Comparison of ENCODE assay signal across 10 mouse cellular contexts in genomic region chr9:123509638-123510604, GRCm38 (mm10). TPM values are rescaled to one million over a fixed set of nuclear protein-coding genes. Genes with fewer than 3 reads are reported as not detected.
DNase-seq lines count a peak whose midpoint lies in the region; ATAC-seq and TF ChIP-seq lines count a peak whose summit lies in the region.
"Had no signal": no experiment of that assay in that cellular context is flagged by ENCODE, and none has a peak within 500 bp of the region (broad histone marks: within the 10 kb centered on the region; RNA-seq: fewer than 3 reads in every experiment).

No protein-coding gene starts in this region.

- no peak overlapping the region for H3K4me3 ChIP-seq in heart, embryonic 12.5 days
- no peak overlapping the region for H3K4me3 ChIP-seq in thymus, adult 2 months (ENCODE audit: control insufficient read depth, insufficient read depth, low read length)
- no peak overlapping the region for H3K4me3 ChIP-seq in liver, postnatal 0 days (ENCODE audit: low read depth, low read length)

- DNase-seq in heart, adult 8-10 months (ENCODE audit: low spot score): no peak
- DNase-seq in thymus, adult 2 months: peak; percentile 18
- no peak for DNase-seq in thymus, postnatal 10 days (ENCODE audit: low spot score in 2 of 2)
- DNase-seq in liver, postnatal 0 days: no peak
- no peak for DNase-seq in adrenal gland, adult 8-10 months
- no peak for DNase-seq in layer of hippocampus, postnatal 25 days (ENCODE audit: extremely low spot score in 1 of 2, low spot score in 1 of 2)
- DNase-seq in gastrocnemius, postnatal 14 days: no peak

- H3K36me3 ChIP-seq in heart, embryonic 12.5 days: peaks cover 38% of the 10 kb centered on the region
- H3K36me3 ChIP-seq in thymus, adult 2 months (ENCODE audit: control insufficient read depth, insufficient read depth, low read length): peaks cover 25% of the 10 kb centered on the region
- peaks cover 35% of the 10 kb centered on the region for H3K36me3 ChIP-seq in liver, postnatal 0 days (replicated peaks; ENCODE audit: insufficient read depth, low read length)

- 79% methylated on average over 8 of the region's 8 CpGs for WGBS in heart, embryonic 12.5 days
- 19% methylated on average over 8 of the region's 8 CpGs for WGBS in thymus, adult 2 months
- 31% methylated on average over 8 of the region's 8 CpGs for WGBS in liver, postnatal 0 days (ENCODE audit: insufficient replicate concordance)

- H3K9ac ChIP-seq in heart, embryonic 12.5 days: 0 out of 2 replicates have a peak overlapping the region, but pooled peaks have one; percentile 11
- H3K9ac ChIP-seq in liver, postnatal 0 days (replicated peaks): no peak overlapping the region

- no peak for TF ChIP-seq EP300 in liver, postnatal 0 days (IDR thresholded peaks at IDR 0.05; ENCODE audit: low read depth)

- H3K27ac ChIP-seq in heart, embryonic 12.5 days (ENCODE audit: poor library complexity, severe bottlenecking): no peak overlapping the region
- 0 out of 2 replicates have a peak overlapping the region, but pooled peaks have one; percentile 5 for H3K27ac ChIP-seq in thymus, adult 2 months (ENCODE audit: control insufficient read depth, insufficient read depth, low read length)
- H3K27ac ChIP-seq in liver, postnatal 0 days (ENCODE audit: low read depth): peak overlapping the region; percentile 5; the same call in 1 of the 2 replicates
- H3K27ac ChIP-seq: macrophage had no signal

- no peak for TF ChIP-seq POLR2A in thymus, adult 2 months (IDR thresholded peaks at IDR 0.05; ENCODE audit: control insufficient read depth, extremely low read depth, insufficient read depth, low read length, poor library complexity)

- no peaks in the 10 kb centered on the region for H3K9me3 ChIP-seq in heart, embryonic 12.5 days (replicated peaks)
- H3K9me3 ChIP-seq in liver, postnatal 0 days (ENCODE audit: low read length): no peaks in the 10 kb centered on the region
- H3K9me3 ChIP-seq: G1E had no signal

- ATAC-seq in heart, embryonic 12.5 days (ENCODE audit: insufficient number of reproducible peaks, low FRiP score): no peak
- peak; percentile 47 for ATAC-seq in liver, postnatal 0 days

- peaks cover 26% of the 10 kb centered on the region for H3K4me1 ChIP-seq in heart, embryonic 12.5 days (replicated peaks)
- H3K4me1 ChIP-seq in thymus, adult 2 months (replicated peaks; ENCODE audit: control insufficient read depth, insufficient read depth, low read length): peaks cover 5% of the 10 kb centered on the region; the same call in 1 of the 2 replicates
- H3K4me1 ChIP-seq in liver, postnatal 0 days (ENCODE audit: insufficient read depth): peaks cover 8% of the 10 kb centered on the region

- H3K4me2 ChIP-seq in heart, embryonic 12.5 days: no peak overlapping the region
- no peak overlapping the region for H3K4me2 ChIP-seq in liver, postnatal 0 days (ENCODE audit: low read depth, low read length)

- no peaks in the 10 kb centered on the region for H3K27me3 ChIP-seq in heart, embryonic 12.5 days (replicated peaks)
- no peaks in the 10 kb centered on the region for H3K27me3 ChIP-seq in thymus, adult 2 months (ENCODE audit: control insufficient read depth, insufficient read depth, low read length)
- H3K27me3 ChIP-seq in liver, postnatal 0 days (ENCODE audit: insufficient read depth, low read length): no peaks in the 10 kb centered on the region

- TF ChIP-seq CTCF in thymus, adult 2 months (IDR thresholded peaks at IDR 0.05; ENCODE audit: borderline replicate concordance, control insufficient read depth, extremely low read depth, insufficient read depth, low read length, poor library complexity): no peak
- TF ChIP-seq CTCF in liver, postnatal 0 days (IDR thresholded peaks at IDR 0.05; ENCODE audit: low read depth): no peak

- intact Hi-C loops in gastrocnemius, postnatal 14 days (cut with DNase I; ENCODE audit: low total_unique reads): loop anchor here (5.0 kb wide), 1 partner anchor 58 kb away; no protein-coding TSS in a partner anchor

RNA-seq across cellular contexts. Expression of gene Sacm1l, which starts 19.6 kb away (rescaled TPM):
- 48.2 and 54.3 TPM in 2 replicates for polyA plus RNA-seq in heart, embryonic 12.5 days (2016; fragmentation: Nextera tagmentation; extraction: Ambion mirVana)
- 10 to 100 TPM; 29.5 to 36.0 (median 32.5) TPM for total RNA-seq in heart, adult 8-10 months (2022)
- 8.1 and 8.6 TPM in 2 replicates for polyA plus RNA-seq in thymus, adult 2 months (2012; rRNA removed)
- polyA plus RNA-seq in liver, postnatal 0 days (2015; fragmentation: Nextera tagmentation; extraction: Ambion mirVana): 21.0 and 22.2 TPM in 2 replicates
- total RNA-seq in adrenal gland, adult 8-10 months (2022): 100 to 1,000 TPM in 1 of 4 experiments, 10 to 100 TPM in 3; 80.8 to 101 (median 85.6) TPM
- total RNA-seq in layer of hippocampus, postnatal 25 days (2021): 10 to 100 TPM; 51.0 to 58.1 TPM
- total RNA-seq in gastrocnemius, postnatal 14 days (2021): 10 to 100 TPM; 19.2 to 23.7 TPM

RNA-seq across cellular contexts. Expression of gene Limd1, which starts 31.4 kb away (rescaled TPM):
- 37.8 and 40.8 TPM in 2 replicates for polyA plus RNA-seq in heart, embryonic 12.5 days (2016; fragmentation: Nextera tagmentation; extraction: Ambion mirVana)
- 10 to 100 TPM; 34.0 to 52.2 (median 36.9) TPM for total RNA-seq in heart, adult 8-10 months (2022)
- polyA plus RNA-seq in thymus, adult 2 months (2012; rRNA removed): 56.4 and 59.1 TPM in 2 replicates
- 11.9 and 12.4 TPM in 2 replicates for polyA plus RNA-seq in liver, postnatal 0 days (2015; fragmentation: Nextera tagmentation; extraction: Ambion mirVana)
- 10 to 100 TPM; 31.3 to 33.8 (median 31.9) TPM for total RNA-seq in adrenal gland, adult 8-10 months (2022)
- total RNA-seq in layer of hippocampus, postnatal 25 days (2021): 1 to 10 TPM; 6.4 to 6.5 TPM
- total RNA-seq in gastrocnemius, postnatal 14 days (2021): 10 to 100 TPM; 29.4 to 31.2 TPM

Comparison
In these comparisons a context has a peak if more than half of its experiments do, and no peak if none do; other contexts are left out.
1. RNA of gene Limd1, which starts 31.4 kb away (total RNA-seq): 34.0 to 52.2 TPM in heart, adult 8-10 months, 31.3 to 33.8 TPM in adrenal gland, adult 8-10 months and 29.4 to 31.2 TPM in gastrocnemius, postnatal 14 days; 6.4 to 6.5 TPM in layer of hippocampus, postnatal 25 days; every median in the first group is over 4 times any median in the second.